Mouse (Mus musculus) heart, postnatal 0 days (tissue): Measurements from ENCODE around the gene Akap12. TPM values are rescaled to one million over a fixed set of nuclear protein-coding genes. Genes with fewer than 3 reads are reported as not detected.

ENCODE experiments used
- ATAC-seq: fragments of 200-750 bp; cut with Nextera tagmentation; 2 replicates; pipeline ENCODE4 v1.8.0; 2017; ENCODE audit warnings: low read depth, moderate number of reproducible peaks, moderate library complexity; ENCODE audit not compliant: insufficient read depth
- DNase-seq: peaks from one replicate; pipeline ENCODE4 v3.0.0-alpha.2; 2016; ENCODE audit warnings: low spot score
- H3K27ac ChIP-seq: fragments of 300-500 bp; sonication (generic); 2 replicates; pipeline ENCODE4 v1.5.1; 2014; ENCODE audit warnings: low read depth, mild to moderate bottlenecking
- H3K27me3 ChIP-seq: fragments of 300-500 bp; sonication (generic); 2 replicates; pipeline ENCODE4 v1.6.1; 2014; ENCODE audit warnings: low read length, mixed read lengths; ENCODE audit not compliant: control insufficient read depth, insufficient read depth
- H3K36me3 ChIP-seq: fragments of 300-500 bp; sonication (generic); replicated peaks from 2 replicates; pipeline ENCODE4 v1.6.1; 2014; ENCODE audit warnings: low read length, mixed read lengths; ENCODE audit not compliant: control insufficient read depth, insufficient read depth
- H3K4me1 ChIP-seq: fragments of 300-500 bp; sonication (generic); 2 replicates; pipeline ENCODE4 v1.6.1; 2014; ENCODE audit warnings: antibody characterized with exemption; ENCODE audit not compliant: control insufficient read depth, insufficient read depth
- H3K4me2 ChIP-seq: fragments of 300-500 bp; sonication (generic); 2 replicates; pipeline ENCODE4 v1.6.1; 2014; ENCODE audit warnings: low read depth, mild to moderate bottlenecking, low read length, moderate library complexity
- H3K4me3 ChIP-seq: fragments of 300-500 bp; sonication (generic); 2 replicates; pipeline ENCODE4 v1.5.1; 2014; ENCODE audit warnings: low read depth, low read length
- H3K9ac ChIP-seq: fragments of 300-500 bp; sonication (generic); replicated peaks from 2 replicates; pipeline ENCODE4 v1.6.1; 2014; ENCODE audit warnings: low read depth, low read length, mixed read lengths
- H3K9me3 ChIP-seq: fragments of 300-500 bp; sonication (generic); replicated peaks from 2 replicates; pipeline ENCODE4 v1.6.1; 2016; ENCODE audit warnings: low read length; ENCODE audit not compliant: control insufficient read depth
- CTCF ChIP-seq: IDR thresholded peaks from 2 replicates; pipeline ENCODE4 v1.5.1; 2016; ENCODE audit warnings: antibody characterized with exemption, control low read depth, low read depth
- EP300 ChIP-seq: IDR thresholded peaks from 2 replicates; pipeline ENCODE4 v1.6.1; 2016; ENCODE audit warnings: antibody characterized with exemption, low read depth
- WGBS: fragments of 180-500 bp; shearing (Covaris S2); extraction: QIAGEN DNeasy Blood & Tissue Kit; methylation state at CpG from one replicate; pipeline ENCODE4 v1.1.7; 2014; 5-methylcytosine and 5-hydroxymethylcytosine counted together
- polyA plus RNA-seq: library from polyadenylated mRNA; unstranded; fragments of >200 nt; fragmentation: Nextera tagmentation; extraction: Ambion mirVana; gene quantifications from 2 replicates; pipeline ENCODE4 v1.2.1, GENCODE M21; 2015
- total RNA-seq: library from RNA; depleted of rRNA; stranded (reverse); fragments of >200 nt; gene quantifications from 2 replicates; pipeline ENCODE4 v1.2.3, GENCODE M21; 2014; ENCODE audit warnings: low replicate concordance; rRNA removed

The Akap12 gene
- total and polyA plus RNA-seq, 2 experiments from 2014 or later = 19.9 to 26.1 TPM

DNA sequence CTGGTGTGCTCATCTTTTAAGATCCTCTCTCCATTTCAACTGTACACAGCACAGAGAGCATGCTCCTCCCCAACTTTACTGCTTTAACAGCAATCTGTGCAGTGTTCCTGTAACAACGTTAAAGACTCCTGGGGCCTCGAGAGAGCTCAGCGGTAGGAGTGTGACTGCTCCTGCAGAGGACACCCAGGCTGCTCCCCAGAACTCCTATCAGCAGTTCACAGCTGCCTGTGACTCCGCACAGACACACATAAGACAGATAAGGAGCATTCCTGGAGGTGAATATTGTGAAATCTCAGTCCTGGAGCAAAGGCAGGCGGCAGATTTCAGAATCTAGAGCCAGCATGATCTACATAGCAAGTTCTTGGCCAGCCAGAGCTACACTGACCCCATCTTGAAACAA is 139.3 kb downstream of the Akap12 start:
- DNase-seq = peak; percentile 32
- Histone ChIP-seq H3K4me2 (no peak overlapping the region), H3K9ac (no peak overlapping the region), H3K27ac (peak overlapping the region; percentile 35; the same call in 1 of the 2 replicates), H3K27me3 (no peaks in the 10 kb centered on the region), H3K4me3 (no peak overlapping the region), H3K36me3 (peaks cover 65% of the 10 kb centered on the region), H3K4me1 (no peaks in the 10 kb centered on the region), H3K9me3 (no peaks in the 10 kb centered on the region)
- 21% methylated on average over 5 of the region's 5 CpGs for WGBS
- TF ChIP-seq EP300 = no peak
- TF ChIP-seq CTCF = no peak
- peak; percentile 73 for ATAC-seq

- no peak for DNase-seq
- Histone ChIP-seq H3K36me3 (peaks cover 69% of the 10 kb centered on the region), H3K9ac (no peak overlapping the region), H3K9me3 (no peaks in the 10 kb centered on the region), H3K4me1 (no peaks in the 10 kb centered on the region), H3K4me2 (no peak overlapping the region), H3K27ac (no peak overlapping the region), H3K4me3 (no peak overlapping the region), H3K27me3 (no peaks in the 10 kb centered on the region)
- TF ChIP-seq CTCF (no peak), EP300 (no peak)
- 88% methylated on average over 1 of the region's 1 CpGs for WGBS
- no peak for ATAC-seq
These were observed 141.0 kb downstream of the Akap12 start for GRCm38 (mm10) chr10:4407191-4407590.

Other genes with a start within 250 kb of the Akap12 start
- gene Zbtb2, start 121.7 kb downstream of the Akap12 start, total RNA-seq = 16.3 and 19.8 TPM in 2 replicates
- 5.1 and 5.2 TPM in 2 replicates for gene Zbtb2, start 121.7 kb downstream of the Akap12 start, polyA plus RNA-seq
- 45.5 and 172 TPM in 2 replicates for gene Rmnd1, start 166.0 kb downstream of the Akap12 start, total RNA-seq
- 76.1 and 82.1 TPM in 2 replicates for gene Rmnd1, start 166.0 kb downstream of the Akap12 start, polyA plus RNA-seq
- 10.0 and 14.7 TPM in 2 replicates for gene Armt1, start 166.1 kb downstream of the Akap12 start, total RNA-seq
- gene Armt1, start 166.1 kb downstream of the Akap12 start, polyA plus RNA-seq = 8.5 and 8.9 TPM in 2 replicates
- gene Ccdc170, start 216.1 kb downstream of the Akap12 start, total RNA-seq = 0.46 TPM in 1 of 2 replicates, not detected in the other
- gene Ccdc170, start 216.1 kb downstream of the Akap12 start, polyA plus RNA-seq = 0.22 TPM in 1 of 2 replicates, not detected in the other